Mouse (Mus musculus) kidney, embryonic 15.5 days (tissue): Measurements from ENCODE around the gene Syne2. TPM values are rescaled to one million over a fixed set of nuclear protein-coding genes. Genes with fewer than 3 reads are reported as not detected.

Experiments
- ATAC-seq: fragments of 200-750 bp; cut with Nextera tagmentation; replicated peaks from 2 replicates; pipeline ENCODE4 v1.8.0; 2017; ENCODE audit warnings: moderate TSS enrichment; ENCODE audit not compliant: low FRiP score
- H3K27ac ChIP-seq: fragments of 300-500 bp; sonication (generic); 2 replicates; pipeline ENCODE4 v1.5.1; 2015; ENCODE audit warnings: mild to moderate bottlenecking, inconsistent platforms
- H3K27me3 ChIP-seq: fragments of 300-500 bp; sonication (generic); 2 replicates; pipeline ENCODE4 v1.6.1; 2015; ENCODE audit warnings: inconsistent platforms
- H3K36me3 ChIP-seq: fragments of 300-500 bp; sonication (generic); 2 replicates; pipeline ENCODE4 v1.6.1; 2015; ENCODE audit warnings: inconsistent platforms
- H3K4me1 ChIP-seq: fragments of 300-500 bp; sonication (generic); 2 replicates; pipeline ENCODE4 v1.6.1; 2015; ENCODE audit warnings: inconsistent platforms
- H3K4me2 ChIP-seq: fragments of 300-500 bp; sonication (generic); 2 replicates; pipeline ENCODE4 v1.6.1; 2015; ENCODE audit warnings: moderate library complexity, mild to moderate bottlenecking, inconsistent platforms
- H3K4me3 ChIP-seq: fragments of 300-500 bp; sonication (generic); replicated peaks from 2 replicates; pipeline ENCODE4 v1.5.1; 2015; ENCODE audit warnings: mild to moderate bottlenecking, inconsistent platforms
- H3K9ac ChIP-seq: fragments of 300-500 bp; sonication (generic); 2 replicates; pipeline ENCODE4 v1.6.1; 2015; ENCODE audit warnings: mild to moderate bottlenecking, inconsistent platforms
- H3K9me3 ChIP-seq: fragments of 300-500 bp; sonication (generic); replicated peaks from 2 replicates; pipeline ENCODE4 v1.6.1; 2016; ENCODE audit warnings: inconsistent platforms
- WGBS: fragments of 180-500 bp; shearing (Covaris S2); methylation state at CpG from one replicate; pipeline ENCODE4 v1.1.7; 2015; ENCODE audit warnings: mixed read lengths; 5-methylcytosine and 5-hydroxymethylcytosine counted together
- polyA plus RNA-seq: library from polyadenylated mRNA; unstranded; fragments of >200 nt; fragmentation: Nextera tagmentation; extraction: Ambion mirVana; gene quantifications from 2 replicates; pipeline ENCODE4 v1.2.1, GENCODE M21; 2015

Syne2 gene
- polyA plus RNA-seq, 1 experiment from 2014 or later = 60.9 TPM

DNA sequence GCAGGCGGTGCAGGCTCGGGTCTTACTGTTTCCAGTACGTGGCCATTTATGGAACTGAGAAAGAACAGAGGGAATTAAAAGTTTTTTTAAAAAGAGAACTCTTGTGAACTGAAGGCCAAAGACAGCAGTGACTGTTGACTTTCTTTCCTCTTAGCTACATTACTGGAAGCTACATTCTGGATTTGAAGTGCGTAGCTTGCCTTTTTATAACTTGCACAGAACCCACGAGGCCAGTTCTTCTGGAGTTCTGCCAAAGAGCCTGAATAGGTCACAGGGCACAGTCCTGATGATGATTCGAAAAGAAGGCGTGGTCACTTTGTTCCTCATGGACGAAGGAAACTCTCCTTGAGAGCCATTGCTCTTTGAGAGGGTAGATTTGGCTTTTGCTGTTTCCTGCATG lies 35.6 kb downstream of the Syne2 start:
- Histone ChIP-seq H3K9ac (no peak overlapping the region), H3K27ac (peak overlapping the region; percentile 86), H3K4me3 (0 out of 2 replicates have a peak overlapping the region, but pooled peaks have one; percentile 1), H3K4me2 (peak overlapping the region; percentile 41), H3K27me3 (no peaks in the 10 kb centered on the region), H3K36me3 (no peaks in the 10 kb centered on the region), H3K9me3 (no peaks in the 10 kb centered on the region), H3K4me1 (peaks cover 51% of the 10 kb centered on the region)
- WGBS = 42% methylated on average over 8 of the region's 8 CpGs
- ATAC-seq = no peak

DNA sequence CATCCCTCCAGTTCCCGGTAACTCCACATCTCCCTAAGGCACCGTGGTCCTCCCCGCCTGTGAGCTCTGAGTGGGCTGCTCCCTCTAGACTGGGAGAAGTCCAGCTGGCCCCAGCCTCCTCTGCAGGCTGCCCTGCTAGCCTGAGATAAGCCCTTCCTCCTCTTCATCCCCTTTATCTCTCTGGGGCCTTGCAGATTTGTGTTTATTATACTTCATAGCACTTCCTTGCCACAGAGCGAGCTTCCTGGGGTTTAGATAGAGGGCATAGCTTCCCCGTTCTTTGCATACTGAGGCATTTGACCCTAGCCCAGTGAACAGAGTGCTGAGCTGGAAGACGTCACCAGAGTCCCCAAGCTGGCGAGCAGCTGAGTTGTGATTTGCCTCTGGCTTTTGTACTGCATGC lies 37.1 kb downstream of the Syne2 start:
- no peaks in the 10 kb centered on the region for H3K9me3 ChIP-seq
- no peak overlapping the region for H3K4me2 ChIP-seq
- 51% methylated on average over 6 of the region's 7 CpGs for WGBS
- no peak overlapping the region for H3K9ac ChIP-seq
- H3K27ac ChIP-seq = peak overlapping the region; percentile 68
- H3K4me1 ChIP-seq = peaks cover 51% of the 10 kb centered on the region
- no peaks in the 10 kb centered on the region for H3K27me3 ChIP-seq
- no peak overlapping the region for H3K4me3 ChIP-seq
- 0 out of 2 replicates have a peak, but pooled peaks have one; percentile 16 for ATAC-seq
- no peaks in the 10 kb centered on the region for H3K36me3 ChIP-seq

DNA sequence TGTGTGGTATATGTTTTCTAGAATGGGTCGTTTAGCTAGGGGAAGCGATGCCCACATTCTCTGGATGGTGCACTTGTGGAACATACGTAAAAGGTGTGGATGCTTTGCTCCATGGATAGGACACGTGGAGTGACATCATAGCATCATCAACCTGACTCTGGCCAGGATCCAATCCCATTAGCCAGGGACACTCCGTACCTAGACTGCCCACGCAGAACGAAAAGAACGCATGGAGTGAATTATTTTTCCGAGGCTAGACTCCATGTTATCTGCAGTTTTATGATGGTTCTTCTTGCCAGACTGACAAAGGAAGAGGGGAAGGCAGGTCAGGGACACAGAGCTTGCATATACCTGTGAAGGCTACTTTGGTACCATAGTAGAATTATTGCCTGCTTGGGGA lies 37.7 kb downstream of the Syne2 start:
- Histone ChIP-seq H3K9ac (no peak overlapping the region), H3K4me1 (peaks cover 51% of the 10 kb centered on the region), H3K27me3 (no peaks in the 10 kb centered on the region), H3K4me2 (no peak overlapping the region), H3K4me3 (no peak overlapping the region), H3K36me3 (no peaks in the 10 kb centered on the region), H3K9me3 (no peaks in the 10 kb centered on the region), H3K27ac (peak overlapping the region; percentile 68; the same call in 1 of the 2 replicates)
- no peak for ATAC-seq
- 88% methylated on average over 9 of the region's 9 CpGs for WGBS

DNA sequence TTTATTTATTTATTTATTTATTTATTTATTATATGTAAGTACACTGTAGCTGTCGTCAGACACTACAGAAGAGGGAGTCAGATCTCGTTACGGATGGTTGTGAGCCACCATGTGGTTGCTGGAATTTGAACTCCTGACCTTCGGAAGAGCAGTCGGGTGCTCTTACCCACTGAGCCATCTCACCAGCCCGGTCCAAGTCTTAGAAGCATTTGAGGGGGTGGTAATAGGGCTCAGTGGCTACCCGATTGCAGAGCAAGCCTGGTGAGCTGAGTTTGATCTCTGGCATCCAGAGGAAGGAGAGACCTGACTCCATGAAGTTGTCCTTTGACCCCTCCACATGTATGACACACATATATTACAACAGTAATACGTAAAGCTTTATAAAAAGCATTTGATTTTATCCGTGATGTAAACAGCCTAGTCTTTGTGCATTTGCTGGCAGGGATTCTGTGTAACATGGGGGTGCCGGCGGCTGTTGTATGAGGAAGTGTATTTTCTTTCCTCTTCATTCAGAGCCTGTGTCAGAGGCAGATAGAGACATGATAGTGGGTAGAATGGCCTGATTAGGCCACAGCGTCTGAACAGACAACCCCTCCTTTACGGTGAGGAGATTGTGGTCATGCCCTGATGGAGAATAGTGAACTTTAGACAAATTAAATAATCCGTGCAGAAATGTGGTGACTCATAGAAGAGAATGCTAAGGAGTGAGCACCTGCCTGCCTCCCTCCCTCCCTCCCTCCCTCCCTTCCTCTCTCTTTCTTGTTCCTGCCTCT lies 38.3 kb downstream of the Syne2 start:
- 63% methylated on average over 14 of the region's 14 CpGs for WGBS
- no peak overlapping the region for H3K4me2 ChIP-seq
- peaks cover 51% of the 10 kb centered on the region for H3K4me1 ChIP-seq
- no peaks in the 10 kb centered on the region for H3K27me3 ChIP-seq
- no peaks in the 10 kb centered on the region for H3K9me3 ChIP-seq
- no peak overlapping the region for H3K9ac ChIP-seq
- no peak overlapping the region for H3K4me3 ChIP-seq
- peak overlapping the region; percentile 64 for H3K27ac ChIP-seq
- peak; percentile 65 for ATAC-seq
- H3K36me3 ChIP-seq = no peaks in the 10 kb centered on the region

DNA sequence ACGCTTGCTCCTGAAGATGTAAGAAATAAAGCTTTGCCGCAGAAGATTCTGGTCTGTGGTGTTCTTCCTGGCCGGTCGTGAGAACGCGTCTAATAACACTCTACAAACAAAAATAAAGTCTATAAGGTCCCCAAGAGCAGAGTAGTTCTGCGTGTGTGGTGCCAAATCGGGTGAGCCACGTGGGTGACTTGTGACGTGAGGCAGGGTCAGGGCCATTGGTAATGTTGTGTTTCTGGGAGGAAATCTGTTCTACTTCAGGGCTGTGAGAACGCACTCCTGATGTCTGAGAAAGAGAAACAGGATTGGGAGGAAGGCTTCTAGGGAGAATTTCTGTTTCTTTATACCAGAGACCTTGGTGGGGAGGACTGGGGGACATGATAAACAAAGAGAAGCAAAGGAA lies 42.0 kb downstream of the Syne2 start:
- H3K4me1 ChIP-seq = peaks cover 28% of the 10 kb centered on the region
- H3K4me2 ChIP-seq = no peak overlapping the region
- no peaks in the 10 kb centered on the region for H3K9me3 ChIP-seq
- H3K4me3 ChIP-seq = no peak overlapping the region
- no peak for ATAC-seq
- H3K9ac ChIP-seq = no peak overlapping the region
- WGBS = 89% methylated on average over 10 of the region's 11 CpGs
- H3K27me3 ChIP-seq = no peaks in the 10 kb centered on the region
- no peak overlapping the region for H3K27ac ChIP-seq
- no peaks in the 10 kb centered on the region for H3K36me3 ChIP-seq

DNA sequence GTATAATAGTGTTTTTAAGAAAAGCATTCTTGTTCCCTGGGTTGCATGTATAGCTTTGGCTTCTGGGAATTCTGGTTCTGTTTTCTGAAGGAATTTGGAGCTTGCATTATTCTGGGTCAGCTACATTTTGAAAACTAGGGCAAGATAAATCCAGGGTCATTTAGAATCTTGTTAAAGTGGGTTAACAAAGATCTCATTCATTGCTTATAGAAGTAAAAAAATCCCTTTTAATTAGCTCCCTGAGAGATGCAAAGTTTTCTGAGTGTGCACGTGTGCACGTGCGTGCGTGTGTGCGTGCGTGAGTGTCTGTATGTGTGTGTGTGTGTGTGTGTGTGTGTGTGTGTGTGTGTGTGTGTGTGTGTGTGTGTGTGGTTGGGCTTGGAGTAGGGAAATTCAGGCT lies 42.9 kb downstream of the Syne2 start:
- Histone ChIP-seq H3K9me3 (no peaks in the 10 kb centered on the region), H3K27me3 (no peaks in the 10 kb centered on the region), H3K4me3 (no peak overlapping the region), H3K36me3 (no peaks in the 10 kb centered on the region), H3K9ac (no peak overlapping the region), H3K4me2 (no peak overlapping the region), H3K4me1 (peaks cover 19% of the 10 kb centered on the region), H3K27ac (no peak overlapping the region)
- ATAC-seq = no peak
- WGBS = 95% methylated on average over 6 of the region's 6 CpGs

DNA sequence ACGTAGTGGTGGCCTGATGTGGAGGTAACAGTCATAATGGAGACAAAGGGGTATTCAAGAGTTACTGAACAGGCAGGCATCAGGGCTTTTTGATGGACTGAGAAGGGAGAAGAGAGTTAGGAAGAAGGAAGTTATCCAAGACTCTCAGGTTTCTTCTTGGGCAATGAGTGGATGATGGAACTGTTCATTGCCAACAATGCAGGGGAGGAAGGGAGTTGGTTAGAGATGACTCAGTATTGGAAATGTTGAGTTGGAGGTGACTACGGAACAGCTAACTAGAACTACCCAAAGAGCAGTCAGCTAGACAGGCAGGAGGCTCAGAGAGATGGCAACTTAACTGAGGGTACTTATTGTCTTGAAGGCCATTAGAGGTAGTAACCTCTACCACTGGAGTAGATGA lies 47.2 kb downstream of the Syne2 start:
- Histone ChIP-seq H3K9me3 (no peaks in the 10 kb centered on the region), H3K27me3 (no peaks in the 10 kb centered on the region), H3K4me1 (peaks cover 21% of the 10 kb centered on the region), H3K27ac (no peak overlapping the region), H3K4me2 (no peak overlapping the region), H3K9ac (no peak overlapping the region), H3K4me3 (no peak overlapping the region), H3K36me3 (no peaks in the 10 kb centered on the region)
- WGBS = 92% methylated on average over 2 of the region's 2 CpGs
- no peak for ATAC-seq

DNA sequence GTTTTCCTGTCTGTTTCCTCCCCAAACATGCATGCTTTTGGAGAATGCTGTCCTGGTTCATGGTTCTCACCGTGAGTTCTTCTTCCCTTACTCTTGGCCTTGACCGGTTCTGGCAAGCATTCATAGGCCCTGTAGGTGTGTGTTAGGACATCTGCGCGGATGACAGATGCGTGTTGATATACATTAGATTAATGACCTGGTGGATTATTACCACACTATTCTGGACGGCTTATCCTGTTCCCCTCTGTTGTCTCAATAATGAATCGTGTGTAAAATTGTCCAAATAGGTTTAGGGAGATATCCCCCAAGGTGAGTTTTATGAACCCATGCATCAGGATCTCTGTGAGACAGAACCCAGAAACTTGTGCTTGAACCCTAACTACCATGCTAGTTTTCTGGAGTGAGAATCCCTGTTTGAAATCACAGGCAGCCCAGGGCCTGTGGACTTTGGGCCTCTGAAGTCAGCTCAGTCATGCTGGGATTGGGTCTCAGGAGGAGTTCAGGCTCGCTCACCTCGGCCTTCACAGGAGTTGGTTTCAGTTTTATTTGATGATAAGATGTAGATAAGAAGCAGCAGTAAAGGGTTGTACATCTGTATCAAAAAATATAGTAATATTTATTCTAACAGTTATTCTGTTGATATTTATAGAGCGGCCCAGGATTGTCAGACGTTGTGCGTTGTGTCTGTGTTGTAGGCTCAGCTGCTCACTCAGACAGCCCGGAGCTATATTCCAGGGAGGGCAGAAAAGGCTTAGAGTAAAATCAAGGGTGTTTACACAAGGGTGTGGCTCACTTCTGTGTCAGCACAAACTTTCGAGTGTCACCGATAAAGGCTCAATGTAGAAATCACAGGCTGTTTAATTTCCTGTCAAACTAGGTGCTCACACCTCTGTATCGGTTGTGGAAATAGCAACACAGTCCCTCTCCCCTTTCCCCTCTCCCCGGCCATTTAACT lies 48.8 kb downstream of the Syne2 start:
- no peak overlapping the region for H3K9ac ChIP-seq
- ATAC-seq = no peak
- no peak overlapping the region for H3K4me3 ChIP-seq
- no peaks in the 10 kb centered on the region for H3K27me3 ChIP-seq
- H3K4me1 ChIP-seq = peaks cover 21% of the 10 kb centered on the region
- 73% methylated on average over 17 of the region's 17 CpGs for WGBS
- no peak overlapping the region for H3K4me2 ChIP-seq
- H3K27ac ChIP-seq = no peak overlapping the region
- no peaks in the 10 kb centered on the region for H3K9me3 ChIP-seq
- no peaks in the 10 kb centered on the region for H3K36me3 ChIP-seq

DNA sequence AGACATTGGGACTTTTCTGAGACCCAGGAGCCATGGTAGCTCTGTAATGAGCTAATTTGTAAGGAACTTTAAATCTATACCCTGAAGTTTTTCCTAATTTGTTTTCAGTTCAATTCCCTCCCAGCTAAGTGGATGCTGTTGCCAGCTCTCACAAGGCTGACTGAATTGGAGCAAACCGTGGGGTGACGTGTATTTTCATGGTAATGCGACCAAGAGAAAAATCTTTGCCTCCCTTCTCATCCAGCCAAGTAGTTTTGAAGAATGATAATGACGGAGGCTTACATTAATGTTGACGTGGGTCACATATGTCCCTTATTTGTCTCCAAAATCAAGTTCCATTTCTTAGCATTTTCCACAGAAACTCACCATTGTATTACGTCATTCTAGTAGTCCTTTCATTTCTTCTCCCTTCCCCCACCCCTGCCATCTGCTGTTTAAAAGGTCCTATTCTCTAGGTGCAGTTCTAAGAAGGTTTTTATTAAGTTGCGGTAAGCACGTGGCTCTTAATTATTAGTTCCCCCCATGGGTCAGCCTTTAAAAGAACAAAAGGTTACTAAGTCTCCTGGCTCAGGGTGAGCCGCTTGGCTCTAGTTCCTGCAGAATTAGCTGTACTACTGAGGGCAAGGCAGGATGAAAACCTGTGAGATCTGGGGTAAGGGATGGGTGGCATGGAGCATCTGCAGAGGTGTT lies 55.8 kb downstream of the Syne2 start:
- no peaks in the 10 kb centered on the region for H3K27me3 ChIP-seq
- no peaks in the 10 kb centered on the region for H3K9me3 ChIP-seq
- H3K27ac ChIP-seq = no peak overlapping the region
- WGBS = 46% methylated on average over 9 of the region's 9 CpGs
- no peaks in the 10 kb centered on the region for H3K36me3 ChIP-seq
- no peak overlapping the region for H3K9ac ChIP-seq
- no peak overlapping the region for H3K4me2 ChIP-seq
- no peak for ATAC-seq
- peaks cover 31% of the 10 kb centered on the region for H3K4me1 ChIP-seq
- H3K4me3 ChIP-seq = no peak overlapping the region

DNA sequence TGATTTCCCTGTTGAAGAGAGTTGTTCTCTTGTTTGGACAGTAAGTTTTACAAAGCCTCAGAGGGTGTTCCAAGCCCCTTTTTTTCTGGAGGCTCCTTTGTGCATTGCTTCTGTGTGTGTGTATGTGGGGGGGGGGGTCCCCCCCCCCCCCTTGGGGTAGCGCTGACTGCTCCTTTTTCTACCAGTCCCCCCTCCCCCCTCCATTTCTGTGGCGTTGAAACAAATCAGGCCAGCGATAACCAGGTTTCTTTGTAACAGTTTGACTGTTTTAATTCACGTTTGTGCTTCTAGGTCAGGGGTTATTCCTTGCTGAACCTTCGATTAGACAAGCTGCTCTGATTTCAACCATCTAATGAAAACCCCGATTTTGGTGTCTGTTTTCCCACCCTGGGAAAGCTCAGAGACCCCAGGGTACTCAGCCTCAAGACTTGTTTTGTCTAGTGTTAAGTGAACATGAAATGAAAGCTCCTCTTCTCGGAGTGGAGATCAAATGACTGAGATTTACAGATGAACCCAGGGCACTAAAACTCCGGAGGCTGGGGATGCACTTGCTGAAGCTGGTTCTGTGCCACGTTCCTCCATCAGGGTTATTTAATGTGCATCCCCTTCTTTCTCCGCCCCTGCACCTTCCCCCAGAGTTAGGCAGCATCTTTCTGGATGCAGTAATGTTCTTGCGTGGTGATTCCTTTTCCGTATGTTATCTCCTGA lies 56.5 kb downstream of the Syne2 start:
- H3K27ac ChIP-seq = no peak overlapping the region
- H3K27me3 ChIP-seq = no peaks in the 10 kb centered on the region
- H3K9me3 ChIP-seq = no peaks in the 10 kb centered on the region
- H3K9ac ChIP-seq = no peak overlapping the region
- no peak overlapping the region for H3K4me3 ChIP-seq
- no peak overlapping the region for H3K4me2 ChIP-seq
- peaks cover 23% of the 10 kb centered on the region for H3K4me1 ChIP-seq
- ATAC-seq = no peak
- no peaks in the 10 kb centered on the region for H3K36me3 ChIP-seq
- 20% methylated on average over 12 of the region's 12 CpGs for WGBS

DNA sequence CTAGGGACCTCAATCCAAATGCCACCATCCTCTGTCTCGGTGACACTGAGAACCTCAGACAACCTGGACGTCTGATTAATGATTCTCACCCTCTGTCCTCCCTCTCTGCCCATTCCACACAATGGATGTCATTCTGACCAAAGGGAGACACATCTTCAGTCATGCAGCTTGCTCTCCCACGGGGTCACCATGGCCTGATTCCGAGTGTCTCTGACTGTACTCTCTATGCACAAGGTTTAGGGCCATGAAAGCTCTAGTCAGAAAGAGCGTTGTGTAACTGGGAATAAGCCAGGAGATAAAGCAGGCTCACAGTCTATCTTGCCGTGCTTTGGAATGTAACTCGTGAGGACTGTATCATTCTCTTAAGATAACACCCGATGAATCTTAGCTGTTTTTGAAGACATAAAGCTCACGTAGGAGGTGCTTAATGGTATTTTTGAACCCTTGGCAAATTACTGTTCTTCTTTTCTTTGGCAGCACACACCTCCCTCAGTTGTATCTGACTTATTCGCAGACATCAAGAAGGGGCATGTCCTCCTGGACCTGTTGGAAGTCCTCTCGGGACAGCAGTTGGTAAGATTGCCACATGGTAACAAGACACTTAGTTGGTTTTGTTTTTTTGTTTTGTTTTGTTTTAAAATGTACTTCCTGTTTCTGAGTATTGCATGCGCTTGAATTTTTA lies 61.8 kb downstream of the Syne2 start:
- Histone ChIP-seq H3K4me3 (no peak overlapping the region), H3K36me3 (peaks cover 17% of the 10 kb centered on the region), H3K9me3 (no peaks in the 10 kb centered on the region), H3K4me1 (0 out of 2 replicates have a peak, but pooled peaks cover under 1% of the 10 kb centered on the region), H3K9ac (no peak overlapping the region), H3K27me3 (no peaks in the 10 kb centered on the region), H3K27ac (no peak overlapping the region), H3K4me2 (no peak overlapping the region)
- 71% methylated on average over 12 of the region's 12 CpGs for WGBS
- ATAC-seq = no peak
